Mouse (Mus musculus) midbrain, embryonic 10.5 days (tissue): ENCODE results near the gene Nod1. TPM values are rescaled to one million over a fixed set of nuclear protein-coding genes. Genes with fewer than 3 reads are reported as not detected.

Experiments used
- DNase-seq: peaks from one replicate; pipeline ENCODE4 v3.0.0-alpha.2; 2017; ENCODE audit warnings: low spot score
- H3K27ac ChIP-seq: fragments of 300-500 bp; sonication (generic); replicated peaks from 2 replicates; pipeline ENCODE4 v1.5.1; 2016; ENCODE audit warnings: mild to moderate bottlenecking
- H3K27me3 ChIP-seq: fragments of 300-500 bp; sonication (generic); 2 replicates; pipeline ENCODE4 v1.6.1; 2016; ENCODE audit warnings: low read depth, mild to moderate bottlenecking; ENCODE audit not compliant: poor library complexity, severe bottlenecking
- H3K36me3 ChIP-seq: fragments of 300-500 bp; sonication (generic); 2 replicates; pipeline ENCODE4 v1.6.1; 2016; ENCODE audit warnings: mild to moderate bottlenecking, moderate library complexity
- H3K4me1 ChIP-seq: fragments of 300-500 bp; sonication (generic); 2 replicates; pipeline ENCODE4 v1.6.1; 2016
- H3K4me3 ChIP-seq: fragments of 300-500 bp; sonication (generic); 2 replicates; pipeline ENCODE4 v1.5.1; 2016; ENCODE audit warnings: mild to moderate bottlenecking, moderate library complexity
- H3K9me3 ChIP-seq: fragments of 300-500 bp; sonication (generic); replicated peaks from 2 replicates; pipeline ENCODE4 v1.6.1; 2016; ENCODE audit warnings: mild to moderate bottlenecking
- WGBS: fragments of 180-500 bp; shearing (Covaris S2); methylation state at CpG from one replicate; pipeline ENCODE4 v1.1.7; 2016; 5-methylcytosine and 5-hydroxymethylcytosine counted together
- polyA plus RNA-seq: library from polyadenylated mRNA; unstranded; fragments of >200 nt; fragmentation: Nextera tagmentation; extraction: Ambion mirVana; gene quantifications from 2 replicates; pipeline ENCODE4 v1.2.1, GENCODE M21; 2016

Gene Nod1
- polyA plus RNA-seq, 1 experiment from 2014 or later, result 1.3 TPM

GRCm38 (mm10) chr6:54932526-54932925 lies 39.9 kb downstream of the Nod1 start:
- Histone ChIP-seq H3K4me1 (no peaks in the 10 kb centered on the region), H3K27ac (no peak overlapping the region), H3K36me3 (no peaks in the 10 kb centered on the region), H3K27me3 (no peaks in the 10 kb centered on the region), H3K9me3 (no peaks in the 10 kb centered on the region), H3K4me3 (no peak overlapping the region)
- no peak for DNase-seq
- 93% methylated on average over 12 of the region's 12 CpGs for WGBS

GRCm38 (mm10) chr6:54931641-54932040 lies 40.8 kb downstream of the Nod1 start:
- no peak for DNase-seq
- H3K36me3 ChIP-seq, result no peaks in the 10 kb centered on the region
- no peaks in the 10 kb centered on the region for H3K27me3 ChIP-seq
- no peaks in the 10 kb centered on the region for H3K4me1 ChIP-seq
- H3K27ac ChIP-seq, result no peak overlapping the region
- H3K4me3 ChIP-seq, result no peak overlapping the region
- H3K9me3 ChIP-seq, result no peaks in the 10 kb centered on the region
- WGBS, result 98% methylated on average over 4 of the region's 4 CpGs

GRCm38 (mm10) chr6:54927946-54928345 lies 44.5 kb downstream of the Nod1 start:
- Histone ChIP-seq H3K27ac (no peak overlapping the region), H3K4me3 (no peak overlapping the region), H3K9me3 (no peaks in the 10 kb centered on the region), H3K27me3 (no peaks in the 10 kb centered on the region), H3K4me1 (no peaks in the 10 kb centered on the region), H3K36me3 (no peaks in the 10 kb centered on the region)
- DNase-seq, result no peak
- 83% methylated on average over 6 of the region's 6 CpGs for WGBS

GRCm38 (mm10) chr6:54926899-54927298 lies 45.5 kb downstream of the Nod1 start:
- Histone ChIP-seq H3K36me3 (no peaks in the 10 kb centered on the region), H3K9me3 (no peaks in the 10 kb centered on the region), H3K27me3 (no peaks in the 10 kb centered on the region), H3K4me1 (no peaks in the 10 kb centered on the region), H3K27ac (no peak overlapping the region), H3K4me3 (no peak overlapping the region)
- DNase-seq, result no peak
- 85% methylated on average over 2 of the region's 2 CpGs for WGBS

- H3K27me3 ChIP-seq, result no peaks in the 10 kb centered on the region
Measured at GRCm38 (mm10) chr6:54925736-54926440, 46.5 kb downstream of the Nod1 start.

GRCm38 (mm10) chr6:54924538-54924937 lies 47.9 kb downstream of the Nod1 start:
- Histone ChIP-seq H3K27ac (no peak overlapping the region), H3K9me3 (no peaks in the 10 kb centered on the region), H3K4me1 (no peaks in the 10 kb centered on the region), H3K4me3 (no peak overlapping the region), H3K27me3 (no peaks in the 10 kb centered on the region), H3K36me3 (no peaks in the 10 kb centered on the region)
- WGBS, result 92% methylated on average over 16 of the region's 16 CpGs
- DNase-seq, result no peak

More at GRCm38 (mm10) chr6:54925736-54926440, 46.5 kb downstream of the Nod1 start:
- Histone ChIP-seq H3K27ac (no peak overlapping the region), H3K9me3 (no peaks in the 10 kb centered on the region), H3K4me3 (no peak overlapping the region), H3K36me3 (no peaks in the 10 kb centered on the region), H3K4me1 (no peaks in the 10 kb centered on the region)
- WGBS, result 82% methylated on average over 7 of the region's 7 CpGs
- DNase-seq, result no peak

GRCm38 (mm10) chr6:54918521-54918920 lies 53.9 kb downstream of the Nod1 start:
- Histone ChIP-seq H3K27ac (no peak overlapping the region), H3K36me3 (no peaks in the 10 kb centered on the region), H3K27me3 (no peaks in the 10 kb centered on the region), H3K4me3 (no peak overlapping the region), H3K4me1 (no peaks in the 10 kb centered on the region), H3K9me3 (no peaks in the 10 kb centered on the region)
- WGBS, result 90% methylated on average over 5 of the region's 5 CpGs
- DNase-seq, result no peak

- Histone ChIP-seq H3K27ac (no peak overlapping the region), H3K4me3 (no peak overlapping the region), H3K9me3 (no peaks in the 10 kb centered on the region), H3K4me1 (no peaks in the 10 kb centered on the region), H3K27me3 (no peaks in the 10 kb centered on the region), H3K36me3 (no peaks in the 10 kb centered on the region)
- DNase-seq, result peak; percentile 27
- WGBS, result 60% methylated on average over 4 of the region's 4 CpGs
Measured at GRCm38 (mm10) chr6:54917523-54917922, 54.9 kb downstream of the Nod1 start.

GRCm38 (mm10) chr6:54916941-54917340 lies 55.5 kb downstream of the Nod1 start:
- Histone ChIP-seq H3K9me3 (no peaks in the 10 kb centered on the region), H3K27ac (no peak overlapping the region), H3K36me3 (no peaks in the 10 kb centered on the region), H3K27me3 (no peaks in the 10 kb centered on the region), H3K4me1 (no peaks in the 10 kb centered on the region), H3K4me3 (no peak overlapping the region)
- no peak for DNase-seq
- WGBS, result 84% methylated on average over 4 of the region's 4 CpGs

- H3K27me3 ChIP-seq, result no peaks in the 10 kb centered on the region
- DNase-seq, result no peak
- no peaks in the 10 kb centered on the region for H3K36me3 ChIP-seq
- H3K27ac ChIP-seq, result no peak overlapping the region
- WGBS, result 76% methylated on average over 4 of the region's 4 CpGs
- no peaks in the 10 kb centered on the region for H3K9me3 ChIP-seq
- no peak overlapping the region for H3K4me3 ChIP-seq
- H3K4me1 ChIP-seq, result no peaks in the 10 kb centered on the region
Measured at GRCm38 (mm10) chr6:54916163-54916562, 56.2 kb downstream of the Nod1 start.

- H3K27me3 ChIP-seq, result no peaks in the 10 kb centered on the region
- no peak for DNase-seq
- no peaks in the 10 kb centered on the region for H3K9me3 ChIP-seq
- H3K4me1 ChIP-seq, result no peaks in the 10 kb centered on the region
- 90% methylated on average over 4 of the region's 4 CpGs for WGBS
- H3K36me3 ChIP-seq, result no peaks in the 10 kb centered on the region
- H3K4me3 ChIP-seq, result no peak overlapping the region
- H3K27ac ChIP-seq, result no peak overlapping the region
Measured at GRCm38 (mm10) chr6:54914977-54915376, 57.4 kb downstream of the Nod1 start.

- no peaks in the 10 kb centered on the region for H3K27me3 ChIP-seq
- no peak for DNase-seq
- H3K4me1 ChIP-seq, result no peaks in the 10 kb centered on the region
- H3K27ac ChIP-seq, result no peak overlapping the region
- 92% methylated on average over 10 of the region's 10 CpGs for WGBS
- no peaks in the 10 kb centered on the region for H3K9me3 ChIP-seq
- H3K36me3 ChIP-seq, result no peaks in the 10 kb centered on the region
- no peak overlapping the region for H3K4me3 ChIP-seq
Measured at GRCm38 (mm10) chr6:54906053-54907040, 66.1 kb downstream of the Nod1 start.

GRCm38 (mm10) chr6:54902547-54902946 lies 69.9 kb downstream of the Nod1 start:
- Histone ChIP-seq H3K9me3 (no peaks in the 10 kb centered on the region), H3K4me1 (no peaks in the 10 kb centered on the region), H3K27me3 (no peaks in the 10 kb centered on the region), H3K4me3 (no peak overlapping the region), H3K27ac (no peak overlapping the region), H3K36me3 (no peaks in the 10 kb centered on the region)
- WGBS, result 98% methylated on average over 2 of the region's 2 CpGs
- no peak for DNase-seq
